Mouse (Mus musculus): ENCODE measurements at regions not wholly inside any gene's neighbourhood (a gene's known extent, or its start where the extent isn't known, plus 50 kb on each side); places are given as distances from the start of the nearest gene placed in this dataset.
A peak's percentile ranks its signal among the peaks of the same experiment; 100 is the strongest.

GRCm38 (mm10) chr2:166439847-166440775, 273.5 kb downstream of the Prex1 start:
- ATAC-seq = no peak
- DNase-seq = no peak

GRCm38 (mm10) chr2:166438207-166438606, 275.4 kb downstream of the Prex1 start:
- no peak overlapping the region for H3K9ac ChIP-seq
- ATAC-seq (no peak), DNase-seq (peak; percentile 40)
- no peaks in the 10 kb centered on the region for H3K9me3 ChIP-seq (ENCODE audit: low read length)
- H3K36me3 ChIP-seq (ENCODE audit: insufficient read depth) = no peaks in the 10 kb centered on the region
- TF ChIP-seq CTCF (IDR thresholded peaks at IDR 0.05; ENCODE audit: low read depth) = no peak
- no peak overlapping the region for H3K27ac ChIP-seq (ENCODE audit: low read depth, low read length)
- no peaks in the 10 kb centered on the region for H3K27me3 ChIP-seq (ENCODE audit: insufficient read depth, low read length)
- 52% methylated on average over 9 of the region's 9 CpGs for WGBS
- H3K4me3 ChIP-seq (ENCODE audit: low read depth, low read length) = no peak overlapping the region
- H3K4me2 ChIP-seq (ENCODE audit: low read depth) = no peak overlapping the region
- peaks cover 21% of the 10 kb centered on the region for H3K4me1 ChIP-seq (ENCODE audit: insufficient read depth)

More at GRCm38 (mm10) chr2:166439847-166440775, 273.5 kb downstream of the Prex1 start:
- 54% methylated on average over 13 of the region's 13 CpGs for WGBS
- peak; percentile 56 for TF ChIP-seq CTCF (IDR thresholded peaks at IDR 0.05; ENCODE audit: low read depth)
- H3K9ac ChIP-seq = no peak overlapping the region
- no peaks in the 10 kb centered on the region for H3K27me3 ChIP-seq (ENCODE audit: insufficient read depth, low read length)
- H3K9me3 ChIP-seq (ENCODE audit: low read length) = no peaks in the 10 kb centered on the region
- no peak overlapping the region for H3K4me3 ChIP-seq (ENCODE audit: low read depth, low read length)
- H3K4me1 ChIP-seq (ENCODE audit: insufficient read depth) = 0 out of 2 replicates have a peak, but pooled peaks cover 5% of the 10 kb centered on the region
- H3K27ac ChIP-seq (ENCODE audit: low read depth, low read length) = no peak overlapping the region
- H3K36me3 ChIP-seq (ENCODE audit: insufficient read depth) = no peaks in the 10 kb centered on the region
- no peak overlapping the region for H3K4me2 ChIP-seq (ENCODE audit: low read depth)

- H3K36me3 ChIP-seq (ENCODE audit: insufficient read depth) = no peaks in the 10 kb centered on the region
- ATAC-seq = no peak
- no peak for DNase-seq
- no peak overlapping the region for H3K9ac ChIP-seq
- H3K4me3 ChIP-seq (ENCODE audit: low read depth, low read length) = no peak overlapping the region
- peaks cover 28% of the 10 kb centered on the region for H3K4me1 ChIP-seq (ENCODE audit: insufficient read depth)
- 63% methylated on average over 8 of the region's 8 CpGs for WGBS
- H3K27me3 ChIP-seq (ENCODE audit: insufficient read depth, low read length) = no peaks in the 10 kb centered on the region
- H3K4me2 ChIP-seq (ENCODE audit: low read depth) = no peak overlapping the region
- no peak overlapping the region for H3K27ac ChIP-seq (ENCODE audit: low read depth, low read length)
- no peak for TF ChIP-seq CTCF (IDR thresholded peaks at IDR 0.05; ENCODE audit: low read depth)
- H3K9me3 ChIP-seq (ENCODE audit: low read length) = no peaks in the 10 kb centered on the region
These were observed 279.1 kb downstream of the Prex1 start for GRCm38 (mm10) chr2:166434554-166434953.

- peak; percentile 86 for DNase-seq
- Histone ChIP-seq H3K36me3 (ENCODE audit: insufficient read depth) (no peaks in the 10 kb centered on the region), H3K27me3 (ENCODE audit: insufficient read depth, low read length) (no peaks in the 10 kb centered on the region), H3K9me3 (ENCODE audit: low read length) (no peaks in the 10 kb centered on the region), H3K9ac (no peak overlapping the region; the same call in 1 of the 2 replicates), H3K4me3 (ENCODE audit: low read depth, low read length) (no peak overlapping the region), H3K4me2 (ENCODE audit: low read depth) (peak overlapping the region; percentile 24; the same call in 1 of the 2 replicates), H3K4me1 (ENCODE audit: insufficient read depth) (peaks cover 24% of the 10 kb centered on the region), H3K27ac (ENCODE audit: low read depth, low read length) (peak overlapping the region; percentile 88)
- TF ChIP-seq CTCF (IDR thresholded peaks at IDR 0.05; ENCODE audit: low read depth) = no peak
- 46% methylated on average over 15 of the region's 15 CpGs for WGBS
- peak; percentile 76 for ATAC-seq
These were observed 278.3 kb upstream of the Sulf2 start for GRCm38 (mm10) chr2:166433655-166434333.

GRCm38 (mm10) chr2:166432948-166433654, 277.6 kb upstream of the Sulf2 start:
- peak; percentile 53 for ATAC-seq
- peak; percentile 68 for DNase-seq
- H3K9ac ChIP-seq = no peak overlapping the region
- H3K9me3 ChIP-seq (ENCODE audit: low read length) = no peaks in the 10 kb centered on the region
- no peaks in the 10 kb centered on the region for H3K36me3 ChIP-seq (ENCODE audit: insufficient read depth)
- H3K27me3 ChIP-seq (ENCODE audit: insufficient read depth, low read length) = no peaks in the 10 kb centered on the region
- peak overlapping the region; percentile 24; the same call in 1 of the 2 replicates for H3K4me2 ChIP-seq (ENCODE audit: low read depth)
- peak overlapping the region; percentile 88 for H3K27ac ChIP-seq (ENCODE audit: low read depth, low read length)
- 47% methylated on average over 13 of the region's 13 CpGs for WGBS
- no peak for TF ChIP-seq CTCF (IDR thresholded peaks at IDR 0.05; ENCODE audit: low read depth)
- H3K4me1 ChIP-seq (ENCODE audit: insufficient read depth) = peaks cover 22% of the 10 kb centered on the region
- H3K4me3 ChIP-seq (ENCODE audit: low read depth, low read length) = no peak overlapping the region

DNA sequence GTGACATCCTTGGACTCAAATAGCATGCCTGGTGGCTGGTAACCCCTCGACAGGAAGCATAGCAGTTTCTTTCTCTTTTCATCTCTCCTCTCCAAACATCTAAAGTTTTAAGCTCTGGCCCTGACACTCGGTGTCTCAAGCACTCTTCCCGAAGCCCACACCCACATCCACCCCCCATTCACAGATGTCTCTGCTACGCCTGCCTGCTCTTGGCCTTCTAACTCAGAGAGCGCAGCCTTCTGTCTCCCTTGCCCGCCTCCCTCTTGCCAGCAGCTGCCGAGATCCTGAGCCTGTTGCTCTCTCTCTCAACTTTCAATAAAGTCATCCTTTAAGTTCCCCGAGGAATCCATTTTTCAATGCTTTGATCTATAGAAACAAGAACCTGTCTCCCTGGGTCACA, 277.1 kb upstream of the Sulf2 start:
- H3K36me3 ChIP-seq (ENCODE audit: insufficient read depth) = no peaks in the 10 kb centered on the region
- ATAC-seq (peak; percentile 64), DNase-seq (no peak)
- no peak overlapping the region for H3K4me3 ChIP-seq (ENCODE audit: low read depth, low read length)
- no peaks in the 10 kb centered on the region for H3K9me3 ChIP-seq (ENCODE audit: low read length)
- peaks cover 22% of the 10 kb centered on the region for H3K4me1 ChIP-seq (ENCODE audit: insufficient read depth)
- H3K4me2 ChIP-seq (ENCODE audit: low read depth) = no peak overlapping the region
- WGBS = 60% methylated on average over 8 of the region's 8 CpGs
- H3K27me3 ChIP-seq (ENCODE audit: insufficient read depth, low read length) = no peaks in the 10 kb centered on the region
- peak overlapping the region; percentile 88 for H3K27ac ChIP-seq (ENCODE audit: low read depth, low read length)
- H3K9ac ChIP-seq = no peak overlapping the region
- no peak for TF ChIP-seq CTCF (IDR thresholded peaks at IDR 0.05; ENCODE audit: low read depth)

Data from forebrain, postnatal 0 days (tissue).